Mouse (Mus musculus) lung, postnatal 0 days (tissue): ENCODE results near the gene Adm2. TPM values are rescaled to one million over a fixed set of nuclear protein-coding genes. Genes with fewer than 3 reads are reported as not detected.

Source experiments
- ATAC-seq: fragments of 200-750 bp; cut with Nextera tagmentation; 2 replicates; pipeline ENCODE4 v1.8.0; 2017; ENCODE audit warnings: moderate library complexity
- DNase-seq: peaks from one replicate; pipeline ENCODE4 v3.0.0-alpha.2; 2016; ENCODE audit warnings: low spot score
- H3K27ac ChIP-seq: fragments of 300-500 bp; sonication (generic); 2 replicates; pipeline ENCODE4 v1.5.1; 2014; ENCODE audit warnings: antibody characterized with exemption, mild to moderate bottlenecking, low read length, mixed read lengths
- H3K27me3 ChIP-seq: fragments of 300-500 bp; sonication (generic); replicated peaks from 2 replicates; pipeline ENCODE4 v1.6.1; 2014; ENCODE audit warnings: low read length, mixed read lengths; ENCODE audit not compliant: insufficient read depth
- H3K36me3 ChIP-seq: fragments of 300-500 bp; sonication (generic); 2 replicates; pipeline ENCODE4 v1.6.1; 2014; ENCODE audit warnings: low read length, mixed read lengths; ENCODE audit not compliant: insufficient read depth
- H3K4me1 ChIP-seq: fragments of 300-500 bp; sonication (generic); 2 replicates; pipeline ENCODE4 v1.6.1; 2014; ENCODE audit warnings: antibody characterized with exemption, low read depth, low read length, mixed read lengths; ENCODE audit not compliant: insufficient read depth
- H3K4me2 ChIP-seq: fragments of 300-500 bp; sonication (generic); replicated peaks from 2 replicates; pipeline ENCODE4 v1.6.1; 2014; ENCODE audit warnings: low read depth, mild to moderate bottlenecking, low read length, moderate library complexity, mixed read lengths
- H3K4me3 ChIP-seq: fragments of 300-500 bp; sonication (generic); 2 replicates; pipeline ENCODE4 v1.5.1; 2014; ENCODE audit warnings: low read depth, low read length
- H3K9ac ChIP-seq: fragments of 300-500 bp; sonication (generic); replicated peaks from 2 replicates; pipeline ENCODE4 v1.6.1; 2014; ENCODE audit warnings: low read depth, mild to moderate bottlenecking
- H3K9me3 ChIP-seq: fragments of 300-500 bp; sonication (generic); 2 replicates; pipeline ENCODE4 v1.6.1; 2016; ENCODE audit warnings: low read length, mixed read lengths
- CTCF ChIP-seq: IDR thresholded peaks from 2 replicates; pipeline ENCODE4 v1.5.1; 2016; ENCODE audit warnings: antibody characterized with exemption, mild to moderate bottlenecking
- EP300 ChIP-seq: IDR thresholded peaks from 2 replicates; pipeline ENCODE4 v1.6.1; 2016; ENCODE audit warnings: antibody characterized with exemption, mild to moderate bottlenecking, control low read depth
- WGBS: fragments of 180-500 bp; shearing (Covaris S2); extraction: QIAGEN DNeasy Blood & Tissue Kit; methylation state at CpG from one replicate; pipeline ENCODE4 v1.1.7; 2014; 5-methylcytosine and 5-hydroxymethylcytosine counted together
- polyA plus RNA-seq: library from polyadenylated mRNA; unstranded; fragments of >200 nt; fragmentation: Nextera tagmentation; extraction: Ambion mirVana; gene quantifications from 2 replicates; pipeline ENCODE4 v1.2.1, GENCODE M21; 2015

The Adm2 gene
- polyA plus RNA-seq, 1 experiment from 2014 or later, result 0.12 TPM

DNA sequence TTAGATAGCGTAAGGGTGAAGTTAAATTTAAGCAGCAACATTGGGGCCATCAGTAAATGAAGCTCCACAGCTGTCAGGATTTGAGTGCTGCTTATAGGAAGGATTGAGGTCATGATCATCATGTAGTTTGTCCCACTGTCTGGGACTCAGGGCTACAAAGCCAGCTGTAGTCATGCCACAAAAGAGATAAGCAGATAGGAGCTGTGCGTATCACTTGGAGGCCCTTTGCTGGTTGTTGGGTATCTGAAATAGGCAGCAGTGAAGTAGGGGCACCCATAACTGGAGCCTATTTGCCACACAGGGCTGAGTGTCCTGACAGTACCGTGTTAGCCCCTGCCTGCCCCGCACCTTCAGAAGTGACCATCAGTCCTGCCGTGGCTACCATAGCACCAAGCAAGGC lies 37.0 kb upstream of the Adm2 start:
- Histone ChIP-seq H3K27me3 (no peaks in the 10 kb centered on the region), H3K4me3 (no peak overlapping the region), H3K9me3 (no peaks in the 10 kb centered on the region), H3K4me1 (no peaks in the 10 kb centered on the region), H3K27ac (no peak overlapping the region), H3K9ac (no peak overlapping the region), H3K4me2 (no peak overlapping the region), H3K36me3 (peaks cover 27% of the 10 kb centered on the region; the same call in 1 of the 2 replicates)
- ATAC-seq (no peak), DNase-seq (no peak)
- WGBS, result 84% methylated on average over 5 of the region's 5 CpGs
- TF ChIP-seq CTCF, result no peak
- TF ChIP-seq EP300, result no peak

DNA sequence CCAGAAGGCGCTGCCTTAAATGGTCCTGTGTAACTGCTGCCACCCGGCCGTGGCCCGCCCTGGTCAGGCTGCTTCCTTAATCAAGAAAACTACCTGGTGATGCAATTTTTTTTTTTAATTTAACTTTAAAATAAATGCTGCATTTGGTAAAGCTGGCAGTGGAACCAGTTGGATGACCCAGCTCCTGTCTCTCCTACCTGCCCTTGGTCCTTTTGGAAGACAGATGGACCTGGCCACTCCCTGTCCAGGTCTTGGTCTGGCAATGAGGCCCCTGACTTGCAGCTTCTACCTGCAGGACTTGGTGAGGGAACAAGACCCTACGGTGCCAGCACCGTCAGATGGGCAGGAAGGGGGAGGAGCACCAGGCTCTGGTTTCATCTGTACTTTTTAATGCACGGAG lies 36.4 kb upstream of the Adm2 start:
- no peak overlapping the region for H3K27ac ChIP-seq
- no peak for ATAC-seq
- H3K27me3 ChIP-seq, result no peaks in the 10 kb centered on the region
- H3K9me3 ChIP-seq, result no peaks in the 10 kb centered on the region
- H3K4me2 ChIP-seq, result no peak overlapping the region
- H3K36me3 ChIP-seq, result peaks cover 30% of the 10 kb centered on the region; the same call in 1 of the 2 replicates
- no peaks in the 10 kb centered on the region for H3K4me1 ChIP-seq
- no peak overlapping the region for H3K9ac ChIP-seq
- TF ChIP-seq EP300 (no peak), CTCF (no peak)
- no peak overlapping the region for H3K4me3 ChIP-seq
- 74% methylated on average over 7 of the region's 7 CpGs for WGBS
- DNase-seq, result no peak

DNA sequence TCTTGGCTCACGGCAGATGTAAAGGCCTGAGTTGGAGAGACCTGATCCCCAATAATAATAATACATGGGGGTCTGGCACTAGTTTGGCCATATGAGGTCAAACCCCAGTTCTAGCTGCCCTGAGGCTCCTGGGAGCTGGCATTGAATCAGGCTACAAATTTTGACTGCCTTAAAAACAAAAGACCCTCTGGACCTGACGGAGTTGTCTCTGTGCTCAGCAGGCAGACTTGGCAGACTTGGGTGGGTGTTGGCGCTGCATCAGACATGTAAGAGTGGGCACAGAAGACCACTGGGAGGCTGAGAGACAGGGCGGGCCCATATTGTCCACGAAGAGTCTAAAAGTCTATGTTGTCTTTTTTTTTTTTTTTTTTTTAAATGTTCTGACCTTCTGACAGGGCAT lies 35.9 kb upstream of the Adm2 start:
- no peak for TF ChIP-seq CTCF
- TF ChIP-seq EP300, result no peak
- H3K27ac ChIP-seq, result no peak overlapping the region
- ATAC-seq, result no peak
- no peak overlapping the region for H3K4me2 ChIP-seq
- H3K9ac ChIP-seq, result no peak overlapping the region
- no peaks in the 10 kb centered on the region for H3K9me3 ChIP-seq
- WGBS, result 90% methylated on average over 5 of the region's 5 CpGs
- H3K27me3 ChIP-seq, result no peaks in the 10 kb centered on the region
- peaks cover 31% of the 10 kb centered on the region; the same call in 1 of the 2 replicates for H3K36me3 ChIP-seq
- DNase-seq, result no peak
- no peak overlapping the region for H3K4me3 ChIP-seq
- H3K4me1 ChIP-seq, result no peaks in the 10 kb centered on the region

DNA sequence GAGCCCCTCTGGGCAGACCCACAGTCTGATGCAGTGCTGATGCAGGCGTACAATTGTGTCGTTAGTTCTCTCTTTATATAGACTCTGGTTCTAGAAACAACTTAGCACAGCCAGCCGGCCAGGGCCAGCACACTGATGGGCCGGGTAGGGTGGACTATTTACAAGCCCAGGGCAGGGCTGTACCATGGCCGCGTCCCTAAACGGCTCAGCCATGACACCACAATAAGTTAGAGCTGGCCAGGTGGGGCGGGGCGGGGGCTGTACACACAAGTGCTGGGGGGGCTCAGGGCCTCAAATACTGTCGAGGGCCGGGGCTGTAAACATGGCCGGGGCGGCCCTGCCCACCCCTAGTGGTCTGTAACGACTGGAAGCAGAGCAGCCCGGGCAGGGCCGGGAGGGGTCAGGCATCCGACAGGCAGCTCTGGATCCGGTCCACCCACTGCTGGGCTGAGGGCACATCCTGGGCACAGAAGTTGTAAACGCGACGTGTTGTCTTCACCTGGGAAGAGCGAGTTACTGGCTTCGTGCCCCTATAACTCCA lies 34.2 kb upstream of the Adm2 start:
- Histone ChIP-seq H3K27me3 (no peaks in the 10 kb centered on the region), H3K4me3 (no peak overlapping the region), H3K4me2 (no peak overlapping the region), H3K9me3 (no peaks in the 10 kb centered on the region), H3K9ac (no peak overlapping the region), H3K36me3 (peaks cover 42% of the 10 kb centered on the region), H3K4me1 (no peaks in the 10 kb centered on the region), H3K27ac (no peak overlapping the region)
- 85% methylated on average over 23 of the region's 23 CpGs for WGBS
- no peak for DNase-seq
- 0 out of 2 replicates have a peak, but pooled peaks have one; percentile 22 for ATAC-seq
- TF ChIP-seq EP300 (no peak), CTCF (no peak)

DNA sequence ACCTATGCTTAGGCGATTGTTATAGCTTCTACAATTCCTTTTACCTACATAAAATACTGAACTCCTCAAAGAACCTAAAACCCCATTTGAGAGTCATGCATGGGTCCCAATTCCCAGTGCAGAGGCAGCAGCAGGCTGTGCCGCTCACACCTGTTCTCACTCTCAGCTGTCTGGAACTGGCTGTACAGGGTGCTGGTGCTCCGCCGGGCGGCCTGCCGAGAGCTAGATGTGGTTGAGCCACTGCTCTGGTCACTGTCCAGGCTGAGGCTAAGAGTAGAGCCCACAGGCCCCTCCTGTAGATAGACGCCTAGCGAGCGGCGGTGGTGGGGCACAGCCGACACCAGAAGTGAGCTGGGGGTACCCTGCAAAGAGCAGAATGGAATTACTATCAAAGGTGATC lies 33.1 kb upstream of the Adm2 start:
- Histone ChIP-seq H3K4me2 (no peak overlapping the region), H3K9me3 (no peaks in the 10 kb centered on the region), H3K9ac (no peak overlapping the region), H3K36me3 (peaks cover 48% of the 10 kb centered on the region), H3K4me3 (no peak overlapping the region), H3K4me1 (no peaks in the 10 kb centered on the region), H3K27ac (no peak overlapping the region), H3K27me3 (no peaks in the 10 kb centered on the region)
- 94% methylated on average over 11 of the region's 11 CpGs for WGBS
- ATAC-seq (no peak), DNase-seq (no peak)
- TF ChIP-seq EP300 (no peak), CTCF (no peak)

DNA sequence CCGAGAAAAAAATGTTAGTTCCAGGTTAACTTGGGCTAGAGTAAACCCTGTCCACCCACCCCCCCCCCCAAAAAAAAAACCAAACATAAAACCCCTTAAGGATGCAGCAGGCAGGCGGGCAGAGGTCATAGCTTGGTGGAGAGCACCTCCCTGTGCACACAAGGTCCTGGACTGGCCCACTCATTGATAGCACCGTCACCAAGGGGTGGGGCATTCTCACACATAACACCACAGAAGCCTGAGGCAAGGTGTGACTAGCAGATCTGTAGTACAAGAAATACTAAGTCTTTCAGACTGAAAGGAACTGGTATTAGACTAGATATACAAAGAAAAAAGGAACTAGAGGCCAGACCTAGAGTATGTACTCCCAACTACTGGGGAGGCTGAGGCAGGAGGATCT lies 31.0 kb upstream of the Adm2 start:
- no peak for ATAC-seq
- no peaks in the 10 kb centered on the region for H3K27me3 ChIP-seq
- DNase-seq, result no peak
- peaks cover 55% of the 10 kb centered on the region for H3K36me3 ChIP-seq
- no peaks in the 10 kb centered on the region; the same call in 1 of the 2 replicates for H3K4me1 ChIP-seq
- no peak overlapping the region for H3K4me3 ChIP-seq
- H3K9me3 ChIP-seq, result no peaks in the 10 kb centered on the region
- no peak overlapping the region for H3K9ac ChIP-seq
- WGBS, result 70% methylated on average over 3 of the region's 3 CpGs
- no peak for TF ChIP-seq EP300
- TF ChIP-seq CTCF, result no peak
- no peak overlapping the region for H3K27ac ChIP-seq
- no peak overlapping the region for H3K4me2 ChIP-seq

- DNase-seq (no peak), ATAC-seq (no peak)
- H3K27ac ChIP-seq, result no peak overlapping the region
- no peak for TF ChIP-seq CTCF
- TF ChIP-seq EP300, result no peak
- H3K27me3 ChIP-seq, result no peaks in the 10 kb centered on the region
- H3K9me3 ChIP-seq, result no peaks in the 10 kb centered on the region
- no peaks in the 10 kb centered on the region; the same call in 1 of the 2 replicates for H3K4me1 ChIP-seq
- no peak overlapping the region for H3K4me3 ChIP-seq
- 20% methylated on average over 2 of the region's 2 CpGs for WGBS
- H3K4me2 ChIP-seq, result no peak overlapping the region
- H3K36me3 ChIP-seq, result peaks cover 53% of the 10 kb centered on the region
- H3K9ac ChIP-seq, result no peak overlapping the region
Measured at GRCm38 (mm10) chr15:89292795-89293194, 29.7 kb upstream of the Adm2 start.
